Mouse (Mus musculus) retina, adult 2 months (tissue): Measurements from ENCODE around the gene H2-T22.
"Not testable (repeated sequence)": the region's sequence is repeated elsewhere in the genome, so short reads cannot be mapped to it uniquely, and the experiment has no call there.

ENCODE experiments used
- DNase-seq: peaks from one replicate; pipeline ENCODE4 v3.0.0-alpha.2; 2012; ENCODE audit warnings: low read depth, low spot score

The H2-T22 gene

GRCm38 (mm10) chr17:36030046-36030702, 12.4 kb downstream of the H2-T22 start:
- not testable (repeated sequence) for DNase-seq

- DNase-seq, result no peak
Observed at GRCm38 (mm10) chr17:36028879-36029619, 13.5 kb downstream of the H2-T22 start.

DNA sequence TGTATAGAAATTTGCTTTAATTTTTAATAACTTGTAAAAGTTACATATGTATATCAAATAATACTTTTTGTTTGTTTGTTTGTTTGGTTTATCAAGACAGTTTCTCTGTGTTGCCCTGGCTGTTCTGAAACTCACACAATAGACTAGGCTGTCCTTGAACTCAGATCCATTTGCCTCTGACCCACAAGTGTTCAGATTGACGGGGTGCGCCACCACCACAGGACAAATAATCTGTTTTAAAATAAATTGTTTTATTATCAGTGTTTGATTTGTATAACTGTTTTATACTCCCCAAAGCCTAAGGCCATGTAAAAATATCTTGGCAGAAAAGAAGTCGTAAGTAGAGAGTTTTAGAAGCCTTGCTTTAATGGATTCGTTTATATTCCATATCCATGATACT, 14.9 kb downstream of the H2-T22 start:
- no peak for DNase-seq

- DNase-seq, result no peak
Observed at GRCm38 (mm10) chr17:36025901-36026300, 16.6 kb downstream of the H2-T22 start.

DNA sequence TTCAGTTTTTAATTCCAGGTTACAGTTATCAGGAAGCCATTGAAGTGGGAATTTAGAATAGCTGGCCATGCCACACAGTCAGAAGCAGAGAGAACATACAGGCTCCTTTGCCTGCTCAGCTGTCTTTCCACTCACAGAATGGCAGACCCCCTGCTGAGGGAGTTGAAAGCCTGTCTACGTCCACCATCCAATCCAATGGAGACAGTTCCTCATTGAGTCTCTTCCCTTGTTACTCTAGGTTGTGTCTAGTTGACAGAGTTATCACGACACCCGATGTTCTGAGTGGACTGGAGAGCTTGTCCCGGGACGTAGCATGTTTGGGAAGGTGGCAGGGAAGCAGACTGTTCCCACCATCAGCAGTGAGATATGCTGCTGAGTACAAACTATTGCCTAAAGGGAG, 17.4 kb downstream of the H2-T22 start:
- no peak for DNase-seq

- DNase-seq, result no peak
Observed at GRCm38 (mm10) chr17:36023710-36024654, 18.6 kb downstream of the H2-T22 start.

GRCm38 (mm10) chr17:36022922-36023321, 19.6 kb downstream of the H2-T22 start:
- DNase-seq, result no peak

- DNase-seq, result no peak
Observed at GRCm38 (mm10) chr17:36022098-36022497, 20.4 kb downstream of the H2-T22 start.

DNA sequence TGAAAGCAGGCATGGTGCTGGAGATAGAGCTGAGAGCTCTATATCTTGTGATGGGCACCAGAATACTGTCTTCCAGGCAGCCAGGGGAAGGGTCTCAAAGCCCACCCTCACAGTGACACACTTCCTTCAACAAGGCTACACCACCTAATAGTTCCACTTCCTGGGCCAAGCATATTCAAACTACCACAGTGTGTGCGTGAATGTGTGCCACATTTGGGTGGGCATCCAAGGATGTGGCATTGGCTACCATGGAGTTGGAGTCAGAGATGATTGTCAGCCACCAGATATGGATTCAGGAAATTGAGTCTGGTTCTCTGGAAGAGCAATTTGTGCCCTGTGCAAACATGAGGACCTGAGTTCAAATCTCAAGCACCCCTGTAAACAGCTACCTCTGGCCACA, 21.2 kb downstream of the H2-T22 start:
- DNase-seq, result no peak

DNA sequence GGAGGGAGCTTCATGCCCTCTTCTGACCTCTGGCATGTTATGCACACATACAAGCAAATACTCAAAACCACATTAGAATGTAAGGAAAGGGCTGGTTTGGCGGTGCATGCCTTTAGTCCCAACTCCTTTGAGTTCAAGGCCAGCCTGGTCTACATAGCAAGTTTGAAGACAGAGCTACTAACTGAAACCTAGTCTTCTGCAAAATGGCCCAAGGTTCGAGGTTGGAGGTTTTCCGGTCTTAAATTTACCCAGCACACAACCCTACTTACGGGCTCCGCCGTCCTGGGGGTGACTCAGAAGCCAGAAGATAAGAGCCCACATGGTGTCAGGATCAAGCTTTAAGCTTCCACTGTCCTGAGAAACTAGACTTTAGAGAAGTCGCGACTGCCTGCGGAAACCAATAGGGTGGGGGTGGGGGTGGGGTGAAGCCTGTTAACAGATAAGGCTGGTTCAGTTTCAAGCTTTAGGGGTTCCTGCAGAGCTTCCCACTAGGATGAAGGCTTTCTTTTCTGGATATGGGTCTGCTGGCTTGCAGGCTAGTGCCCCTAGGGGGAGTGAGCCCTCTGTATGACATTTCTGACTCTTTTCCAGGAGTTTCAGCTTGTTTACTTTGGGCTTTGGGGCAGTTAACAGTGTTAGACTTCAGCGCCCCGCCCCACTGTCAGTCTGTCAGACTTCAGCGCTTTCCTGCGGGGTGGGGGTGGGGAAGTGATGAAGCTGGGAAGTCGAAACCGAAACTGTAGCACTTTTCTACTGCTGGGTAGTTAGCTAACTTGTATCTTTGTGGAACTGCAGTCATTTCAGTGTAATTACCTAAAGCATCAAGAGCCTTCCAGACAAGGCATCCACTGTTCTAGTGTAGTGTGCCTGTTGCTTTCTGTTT, 22.1 kb downstream of the H2-T22 start, which contains the start of gene H2-T24:
Gene H2-T24, minus strand, starts transcription at position 370 of the 883 bp plus-strand sequence.
- no peak for DNase-seq

DNA sequence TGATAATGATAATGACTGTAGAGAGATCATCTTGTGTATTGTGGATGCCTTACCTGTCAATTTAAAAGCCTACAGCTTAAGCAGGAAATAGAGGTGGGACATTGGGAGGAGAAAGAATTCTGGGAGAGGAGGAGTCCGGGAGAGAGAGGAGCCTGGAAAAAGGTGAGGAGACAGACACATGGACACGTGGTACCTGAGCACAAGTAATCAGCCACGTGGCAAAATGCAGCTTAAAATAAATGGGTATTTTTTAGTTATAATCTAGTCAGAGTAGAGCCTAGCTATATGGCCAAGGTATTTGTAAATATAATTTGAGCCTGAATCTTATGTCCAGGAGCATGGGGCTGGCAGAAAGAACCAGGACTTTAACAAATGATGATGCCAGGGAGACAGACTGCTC, 23.0 kb downstream of the H2-T22 start:
- DNase-seq, result no peak

DNA sequence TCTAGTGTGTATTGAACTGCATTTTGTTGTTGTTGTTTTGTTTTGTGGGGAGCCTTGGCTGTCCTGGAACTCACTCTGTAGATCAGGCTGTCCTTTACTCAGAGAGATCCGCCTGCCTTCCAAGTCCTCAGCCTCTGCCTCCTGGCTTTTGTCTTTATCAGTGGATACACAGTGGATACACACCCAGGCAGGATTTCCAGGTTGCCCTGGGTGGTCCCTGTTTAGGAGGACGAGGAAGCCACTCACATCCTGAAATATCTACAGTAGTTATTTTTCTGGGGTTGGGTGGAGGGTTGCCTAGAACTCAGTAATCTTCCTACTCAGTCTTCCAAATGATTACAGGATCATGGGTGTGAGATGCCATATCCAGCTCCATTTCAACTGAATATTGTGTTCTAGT, 23.6 kb downstream of the H2-T22 start:
- DNase-seq, result no peak

- no peak for DNase-seq
Observed at GRCm38 (mm10) chr17:36017046-36017445, 25.5 kb downstream of the H2-T22 start.

- DNase-seq, result no peak
Observed at GRCm38 (mm10) chr17:36014977-36015376, 27.6 kb downstream of the H2-T22 start.

DNA sequence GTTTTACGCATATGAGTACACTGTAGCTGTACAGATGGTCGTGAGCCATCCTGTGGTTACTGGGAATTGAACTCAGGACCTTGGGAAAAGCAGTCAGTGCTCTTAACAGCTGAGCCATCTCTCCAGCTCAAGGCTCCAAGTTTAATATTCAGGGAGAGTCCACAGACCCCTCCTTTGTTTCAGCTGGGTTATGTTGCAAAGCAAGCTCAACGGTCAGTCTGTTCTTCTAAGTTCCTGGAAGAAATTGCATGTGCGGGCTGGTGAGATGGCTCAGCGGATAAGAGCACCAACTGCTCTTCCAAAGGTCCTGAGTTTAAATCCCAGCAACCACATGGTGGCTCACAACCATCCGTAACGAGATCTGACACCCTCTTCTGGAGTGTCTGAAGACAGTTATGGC, 38.1 kb downstream of the H2-T22 start:
- DNase-seq, result not testable (repeated sequence)

DNA sequence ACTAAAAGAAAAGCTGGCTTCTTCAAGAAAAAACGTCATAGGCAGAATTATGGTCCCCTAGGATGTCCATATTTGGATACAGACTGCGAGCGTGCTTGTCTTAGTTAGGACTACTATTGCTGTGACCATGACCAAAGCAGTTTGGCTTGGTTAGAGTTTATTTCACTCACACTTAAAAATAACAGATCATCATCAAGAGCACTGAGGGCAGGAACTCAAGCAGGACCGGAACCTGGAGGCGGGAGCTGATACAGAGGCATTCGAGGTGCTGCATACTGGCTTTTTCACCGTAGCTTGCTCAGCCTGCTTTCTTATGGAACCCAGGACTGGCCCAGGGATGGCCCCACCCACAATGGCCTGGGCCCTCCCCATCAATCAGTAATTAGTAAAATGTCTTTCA, 39.2 kb downstream of the H2-T22 start:
- no peak for DNase-seq

- DNase-seq, result no peak
Observed at GRCm38 (mm10) chr17:36001966-36002365, 40.6 kb downstream of the H2-T22 start.

DNA sequence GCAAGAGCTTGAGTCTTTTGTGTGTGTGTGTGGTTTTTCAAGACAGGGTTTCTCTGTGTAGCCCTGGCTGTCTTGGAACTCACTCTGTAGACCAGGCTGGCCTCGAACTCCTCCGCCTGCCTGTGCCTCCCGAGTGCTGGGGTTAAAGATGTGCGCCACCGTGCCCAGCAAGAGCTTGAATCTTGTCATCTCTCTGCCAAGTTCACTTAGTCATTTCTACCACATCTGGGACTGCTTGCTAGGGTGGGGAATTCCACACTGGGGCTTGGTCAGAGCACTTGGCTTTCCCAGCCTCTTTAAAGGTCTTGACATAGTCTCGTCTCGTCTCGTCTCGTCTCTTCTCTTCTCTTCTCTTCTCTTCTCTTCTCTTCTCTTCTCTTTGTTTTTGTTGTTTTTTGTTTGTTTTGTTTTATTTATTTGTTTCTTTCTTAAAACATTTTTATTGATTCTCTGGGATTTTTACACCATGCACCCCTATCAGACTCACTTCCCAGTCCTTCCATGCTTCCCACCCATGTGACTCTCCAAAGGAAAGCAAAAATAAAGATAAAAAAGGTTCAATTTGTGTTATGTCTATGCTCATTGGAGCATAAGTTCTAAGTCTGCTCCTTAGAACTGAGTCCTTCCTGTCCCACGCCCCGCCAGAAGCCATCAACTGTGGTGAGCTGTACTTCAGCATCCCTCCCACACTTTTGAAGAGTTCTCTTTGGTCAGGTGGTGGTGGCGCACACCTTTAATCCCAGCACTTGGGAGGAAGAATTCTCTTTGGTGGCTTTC, 41.2 kb downstream of the H2-T22 start:
- DNase-seq, result no peak

GRCm38 (mm10) chr17:36000349-36000748, 42.2 kb downstream of the H2-T22 start:
- DNase-seq, result no peak

DNA sequence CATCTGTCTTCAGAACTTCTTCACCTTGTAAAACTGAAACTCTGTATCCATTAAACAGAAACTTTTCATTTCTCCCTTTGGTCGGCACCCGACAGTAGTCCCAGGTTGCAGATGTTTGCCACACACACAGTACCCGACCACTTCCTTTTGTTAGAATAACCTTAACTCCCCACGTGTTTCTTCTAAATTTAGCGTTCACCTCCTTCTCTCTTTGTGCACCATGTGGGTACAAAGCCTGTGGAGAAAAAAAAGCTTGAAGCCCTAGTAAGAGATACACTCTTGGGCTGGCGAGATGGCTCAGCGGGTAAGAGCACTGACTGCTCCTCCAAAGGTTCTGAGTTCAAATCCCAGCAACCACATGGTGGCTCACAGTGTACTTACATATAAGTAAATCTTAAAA, 43.2 kb downstream of the H2-T22 start:
- no peak for DNase-seq
